Mouse (Mus musculus): ENCODE measurements around the gene Vmn2r73. TPM values are rescaled to one million over a fixed set of nuclear protein-coding genes. Genes with fewer than 3 reads are reported as not detected.

Vmn2r73 gene
- polyA plus RNA-seq (2014; fragmentation: Illumina TruSeq; extraction: RNeasy Lipid Tissue Mini Kit (QIAGEN cat#74804); ENCODE audit: low read depth, low replicate concordance): not detected

DNA sequence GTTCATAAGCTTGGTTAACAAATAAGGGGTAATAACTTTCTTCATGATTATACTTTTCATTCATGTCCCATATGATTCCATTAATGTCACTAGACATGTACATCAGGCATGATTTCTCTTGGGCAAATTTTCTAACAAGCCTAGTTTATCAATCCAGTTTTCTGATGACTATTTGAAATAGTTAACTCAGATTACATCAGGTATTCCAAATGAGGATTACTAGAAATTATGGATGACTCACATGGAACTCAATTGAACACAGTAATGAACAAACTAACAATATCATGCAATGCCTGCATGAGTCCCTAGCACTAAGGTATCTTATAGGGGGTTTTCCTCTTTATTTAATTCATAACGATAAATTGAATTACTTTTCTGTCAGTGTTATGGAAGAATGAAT lies at the start of gene Vmn2r73:
Gene Vmn2r73, minus strand, starts transcription at position 101 of the 400 bp plus-strand sequence.

Other genes with a start within 250 kb of the Vmn2r73 start
- not detected for gene Vmn2r72, start 121.2 kb downstream of the Vmn2r73 start, polyA plus RNA-seq (2014; fragmentation: Illumina TruSeq; extraction: RNeasy Lipid Tissue Mini Kit (QIAGEN cat#74804); ENCODE audit: low read depth, low replicate concordance)
- not detected for gene Vmn2r74, start 85.4 kb upstream of the Vmn2r73 start, polyA plus RNA-seq (2014; fragmentation: Illumina TruSeq; extraction: RNeasy Lipid Tissue Mini Kit (QIAGEN cat#74804); ENCODE audit: low read depth, low replicate concordance)